Mouse (Mus musculus): ENCODE measurements around the gene Lrrc38. TPM values are rescaled to one million over a fixed set of nuclear protein-coding genes. Genes with fewer than 3 reads are reported as not detected.

Lrrc38 gene
- total and polyA plus RNA-seq, 3 experiments, result not detected

GRCm38 (mm10) chr4:143348678-143349077 is 879 bp upstream of the Lrrc38 start:
- DNase-seq (ENCODE audit: extremely low read depth), result no peak
- H3K36me3 ChIP-seq (replicated peaks in 1 of 2; ENCODE audit: control insufficient read depth in 1 of 2, insufficient read depth in 1 of 2, low read length in 1 of 2), result no peaks in the 10 kb centered on the region
- H3K9ac ChIP-seq (ENCODE audit: insufficient read depth, low read depth), result no peak overlapping the region
- no peak for TF ChIP-seq CHD2 (IDR thresholded peaks at IDR 0.05; ENCODE audit: low read length)
- no peak for TF ChIP-seq CHD1 (IDR thresholded peaks at IDR 0.05; ENCODE audit: low read depth, low read length)
- TF ChIP-seq NRF1 (IDR thresholded peaks at IDR 0.05; ENCODE audit: low read depth, low read length), result no peak
- no peak for TF ChIP-seq ZKSCAN1 (IDR thresholded peaks at IDR 0.05; ENCODE audit: borderline replicate concordance, low read depth, low read length)
- TF ChIP-seq EP300 (IDR thresholded peaks at IDR 0.05; ENCODE audit: low read length), result no peak
- TF ChIP-seq TBP (conservative IDR thresholded peaks at IDR 0.05; ENCODE audit: low read depth, low read length), result no peak
- no peak for TF ChIP-seq UBTF (IDR thresholded peaks at IDR 0.05; ENCODE audit: low read depth, low read length)
- TF ChIP-seq POLR2AphosphoS2 (IDR thresholded peaks at IDR 0.05; ENCODE audit: low read depth, low read length), result no peak
- TF ChIP-seq CTCF (conservative IDR thresholded peaks at IDR 0.05 in 1 of 2, IDR thresholded peaks at IDR 0.05 in 1 of 2; ENCODE audit: low read depth in 2 of 2, low read length in 2 of 2), result no peak
- no peak for TF ChIP-seq MXI1 (IDR thresholded peaks at IDR 0.05; ENCODE audit: low read depth, low read length)
- no peak for TF ChIP-seq MEF2A (IDR thresholded peaks at IDR 0.05; ENCODE audit: borderline replicate concordance, low read depth, low read length)
- TF ChIP-seq JUND (conservative IDR thresholded peaks at IDR 0.05; ENCODE audit: low read depth, low read length), result no peak
- in situ Hi-C loops (cut with MboI; ENCODE audit: low pct_ligation_motif_present, low pct_unique_long_range_greater_than_20kb, low sequenced_read_pairs) (no loop called here), dilution Hi-C loops (cut with MboI; ENCODE audit: extremely low pct_ligation_motif_present, extremely low pct_unique_long_range_greater_than_20kb, low sequenced_read_pairs) (no loop called here)
- H3K4me2 ChIP-seq (ENCODE audit: insufficient read depth, low read depth, poor library complexity, severe bottlenecking), result no peak overlapping the region
- H3K27ac ChIP-seq (ENCODE audit: insufficient read depth, low read depth), result no peak overlapping the region
- no peaks in the 10 kb centered on the region for H3K79me2 ChIP-seq (replicated peaks; ENCODE audit: control insufficient read depth, extremely low read depth, insufficient read depth, poor library complexity, severe bottlenecking)
- no peaks in the 10 kb centered on the region for H3K4me1 ChIP-seq (ENCODE audit: control insufficient read depth in 1 of 2, insufficient read depth in 2 of 2)
- peaks cover 31% of the 10 kb centered on the region for H3K9me3 ChIP-seq (replicated peaks; ENCODE audit: low read length)
- no peak overlapping the region for H3K4me3 ChIP-seq (replicated peaks in 1 of 3; ENCODE audit: low read depth in 2 of 3, low read length in 2 of 3, poor library complexity in 1 of 3)
- H3K27me3 ChIP-seq (replicated peaks), result peaks cover 2% of the 10 kb centered on the region

GRCm38 (mm10) chr4:143350047-143351015 is 774 bp downstream of the Lrrc38 start:
- dilution Hi-C loops (cut with MboI; ENCODE audit: extremely low pct_ligation_motif_present, extremely low pct_unique_long_range_greater_than_20kb, low sequenced_read_pairs) (no loop called here), in situ Hi-C loops (cut with MboI; ENCODE audit: low pct_ligation_motif_present, low pct_unique_long_range_greater_than_20kb, low sequenced_read_pairs) (no loop called here)
- no peak for DNase-seq (ENCODE audit: extremely low read depth)
- no peaks in the 10 kb centered on the region for H3K4me1 ChIP-seq (ENCODE audit: control insufficient read depth in 1 of 2, insufficient read depth in 2 of 2)
- TF ChIP-seq IRF4 (IDR thresholded peaks at IDR 0.05; ENCODE audit: low read depth, low read length), result no peak
- TF ChIP-seq SIN3A (IDR thresholded peaks at IDR 0.05; ENCODE audit: low read length), result no peak
- TF ChIP-seq E2F4 (IDR thresholded peaks at IDR 0.05; ENCODE audit: insufficient replicate concordance, low read depth, low read length), result no peak
- TF ChIP-seq USF1 (IDR thresholded peaks at IDR 0.05; ENCODE audit: low read depth, low read length), result no peak
- TF ChIP-seq BHLHE40 (IDR thresholded peaks at IDR 0.05; ENCODE audit: low read depth, low read length), result no peak
- TF ChIP-seq NELFE (IDR thresholded peaks at IDR 0.05; ENCODE audit: low read depth, low read length), result no peak
- TF ChIP-seq MAZ (IDR thresholded peaks at IDR 0.05; ENCODE audit: low read depth, low read length), result no peak
- no peak for TF ChIP-seq MXI1 (IDR thresholded peaks at IDR 0.05; ENCODE audit: low read depth, low read length)
- no peak for TF ChIP-seq TCF12 (IDR thresholded peaks at IDR 0.05; ENCODE audit: low read depth, low read length)
- no peak for TF ChIP-seq ZNF384 (IDR thresholded peaks at IDR 0.05; ENCODE audit: low read depth, low read length)
- TF ChIP-seq USF2 (conservative IDR thresholded peaks at IDR 0.05; ENCODE audit: low read depth, low read length), result no peak
- no peak for TF ChIP-seq CHD2 (IDR thresholded peaks at IDR 0.05; ENCODE audit: low read length)
- no peak for TF ChIP-seq NRF1 (IDR thresholded peaks at IDR 0.05; ENCODE audit: low read depth, low read length)
- TF ChIP-seq RCOR1 (conservative IDR thresholded peaks at IDR 0.05; ENCODE audit: low read depth, low read length), result no peak
- no peak for TF ChIP-seq MAFK (IDR thresholded peaks at IDR 0.05; ENCODE audit: insufficient replicate concordance, low read length)
- TF ChIP-seq POLR2AphosphoS2 (IDR thresholded peaks at IDR 0.05; ENCODE audit: low read depth, low read length), result no peak
- TF ChIP-seq HCFC1 (IDR thresholded peaks at IDR 0.05; ENCODE audit: low read depth, low read length), result no peak
- H3K4me2 ChIP-seq (ENCODE audit: insufficient read depth, low read depth, poor library complexity, severe bottlenecking), result no peak overlapping the region
- no peak overlapping the region for H3K4me3 ChIP-seq (replicated peaks in 1 of 3; ENCODE audit: low read depth in 2 of 3, low read length in 2 of 3, poor library complexity in 1 of 3)
- no peaks in the 10 kb centered on the region for H3K79me2 ChIP-seq (replicated peaks; ENCODE audit: control insufficient read depth, extremely low read depth, insufficient read depth, poor library complexity, severe bottlenecking)
- no peak overlapping the region for H3K9ac ChIP-seq (ENCODE audit: insufficient read depth, low read depth)
- no peak overlapping the region for H3K27ac ChIP-seq (ENCODE audit: insufficient read depth, low read depth)
- peaks cover 35% of the 10 kb centered on the region for H3K9me3 ChIP-seq (replicated peaks; ENCODE audit: low read length)
- no peaks in the 10 kb centered on the region for H3K36me3 ChIP-seq (replicated peaks in 1 of 2; ENCODE audit: control insufficient read depth in 1 of 2, insufficient read depth in 1 of 2, low read length in 1 of 2)
- H3K27me3 ChIP-seq (replicated peaks), result peaks cover 8% of the 10 kb centered on the region
